Mouse (Mus musculus): Measurements from ENCODE around the gene Zbtb44.

- TF ChIP-seq HCFC1 (IDR thresholded peaks at IDR 0.05; ENCODE audit: borderline replicate concordance, insufficient read depth, low read length) (no peak), ZC3H11A (IDR thresholded peaks at IDR 0.05; ENCODE audit: borderline replicate concordance, low read depth, low read length) (no peak)
These were observed 85.1 kb downstream of the Zbtb44 start for GRCm38 (mm10) chr9:31115586-31115985.
